Mouse (Mus musculus) thymus, adult 2 months (tissue): ENCODE data around the gene Olfr403.

Experiments
- CTCF ChIP-seq: fragments of 200-500 bp; IDR thresholded peaks from 2 replicates; pipeline ENCODE4 v1.5.1; 2012; ENCODE audit warnings: mild to moderate bottlenecking, control low read depth, low read length, moderate library complexity, borderline replicate concordance; ENCODE audit not compliant: control insufficient read depth, poor library complexity, insufficient read depth; ENCODE audit errors: extremely low read depth
- POLR2A ChIP-seq: fragments of 200-500 bp; IDR thresholded peaks from 2 replicates; pipeline ENCODE4 v1.6.1; 2012; ENCODE audit warnings: mild to moderate bottlenecking, low read length, control low read depth, moderate library complexity; ENCODE audit not compliant: control insufficient read depth, poor library complexity, insufficient read depth; ENCODE audit errors: extremely low read depth

- TF ChIP-seq CTCF (no peak), POLR2A (no peak)
Observed at GRCm38 (mm10) chr11:74145866-74146265, 40.2 kb upstream of the Olfr403 start.
